Mouse (Mus musculus) B cell, adult 2 months (primary cell): Measurements from ENCODE around the gene Pros1.

Experiments used
- DNase-seq, 2 experiments: peaks; one replicate each; pipeline ENCODE4 v3.0.0; 2022

The Pros1 gene

GRCm38 (mm10) chr16:62861455-62861854 is 7.3 kb downstream of the Pros1 start:
- no peak for DNase-seq

GRCm38 (mm10) chr16:62872688-62873117 is 18.6 kb downstream of the Pros1 start:
- DNase-seq: no peak

GRCm38 (mm10) chr16:62873180-62873579 is 19.1 kb downstream of the Pros1 start:
- DNase-seq: no peak

- DNase-seq: no peak
These were observed 20.0 kb downstream of the Pros1 start for GRCm38 (mm10) chr16:62874065-62874464.

GRCm38 (mm10) chr16:62895824-62896223 is 41.7 kb downstream of the Pros1 start:
- no peak for DNase-seq

- no peak for DNase-seq
These were observed 57.3 kb downstream of the Pros1 start for GRCm38 (mm10) chr16:62911364-62911763.

GRCm38 (mm10) chr16:62912246-62912645 is 58.1 kb downstream of the Pros1 start:
- DNase-seq: no peak

GRCm38 (mm10) chr16:62915530-62915929 is 61.4 kb downstream of the Pros1 start:
- DNase-seq: no peak

GRCm38 (mm10) chr16:62922245-62922644 is 68.1 kb downstream of the Pros1 start:
- DNase-seq: no peak

GRCm38 (mm10) chr16:62931341-62931740 is 77.2 kb downstream of the Pros1 start:
- DNase-seq: no peak

- no peak for DNase-seq
These were observed 82.2 kb downstream of the Pros1 start for GRCm38 (mm10) chr16:62936316-62936715.

GRCm38 (mm10) chr16:62940388-62941003 is 86.4 kb downstream of the Pros1 start:
- peak; percentile 64 to 70 for DNase-seq

- no peak for DNase-seq
These were observed 87.7 kb downstream of the Pros1 start for GRCm38 (mm10) chr16:62941763-62942162.

- no peak for DNase-seq
These were observed 88.6 kb downstream of the Pros1 start for GRCm38 (mm10) chr16:62942418-62943410.

- no peak for DNase-seq
These were observed 104.4 kb downstream of the Pros1 start for GRCm38 (mm10) chr16:62958485-62958884.

GRCm38 (mm10) chr16:62964361-62964763 is 110.3 kb downstream of the Pros1 start:
- DNase-seq: no peak

GRCm38 (mm10) chr16:62971673-62972332 is 117.7 kb downstream of the Pros1 start:
- no peak for DNase-seq

GRCm38 (mm10) chr16:62974926-62975325 is 120.8 kb downstream of the Pros1 start:
- no peak for DNase-seq
